Mouse (Mus musculus) liver, embryonic 11.5 days (tissue): ENCODE measurements around the gene Crocc2. TPM values are rescaled to one million over a fixed set of nuclear protein-coding genes. Genes with fewer than 3 reads are reported as not detected.
A peak's percentile ranks its signal among the peaks of the same experiment; 100 is the strongest.

Experiments
- ATAC-seq: fragments of 200-750 bp; cut with Nextera tagmentation; replicated peaks from 2 replicates; pipeline ENCODE4 v1.8.0; 2017; ENCODE audit warnings: moderate number of reproducible peaks, mild to moderate bottlenecking, moderate TSS enrichment, moderate library complexity; ENCODE audit not compliant: low FRiP score
- DNase-seq: peaks from one replicate; pipeline ENCODE4 v3.0.0-alpha.2; 2017; ENCODE audit warnings: low spot score
- H3K27ac ChIP-seq: fragments of 300-500 bp; sonication (generic); 2 replicates; pipeline ENCODE4 v1.5.1; 2014; ENCODE audit warnings: mild to moderate bottlenecking, low read depth, low read length, control low read depth
- H3K27me3 ChIP-seq: fragments of 300-500 bp; sonication (generic); replicated peaks from 2 replicates; pipeline ENCODE4 v1.6.1; 2014; ENCODE audit warnings: low read length, mixed read lengths; ENCODE audit not compliant: control insufficient read depth, insufficient read depth
- H3K36me3 ChIP-seq: fragments of 300-500 bp; sonication (generic); 2 replicates; pipeline ENCODE4 v1.6.1; 2014; ENCODE audit warnings: mild to moderate bottlenecking, low read length, moderate library complexity, mixed read lengths; ENCODE audit not compliant: control insufficient read depth, insufficient read depth
- H3K4me1 ChIP-seq: fragments of 300-500 bp; sonication (generic); replicated peaks from 2 replicates; pipeline ENCODE4 v1.6.1; 2014; ENCODE audit warnings: low read length, mixed read lengths; ENCODE audit not compliant: control insufficient read depth, insufficient read depth
- H3K4me2 ChIP-seq: fragments of 300-500 bp; sonication (generic); 2 replicates; pipeline ENCODE4 v1.6.1; 2014; ENCODE audit warnings: mild to moderate bottlenecking, control low read depth, moderate library complexity
- H3K4me3 ChIP-seq: fragments of 300-500 bp; sonication (generic); 2 replicates; pipeline ENCODE4 v1.5.1; 2014; ENCODE audit warnings: low read depth, low read length, control low read depth
- H3K9ac ChIP-seq: fragments of 300-500 bp; sonication (generic); 2 replicates; pipeline ENCODE4 v1.6.1; 2014; ENCODE audit warnings: low read depth, low read length, control low read depth
- H3K9me3 ChIP-seq: fragments of 300-500 bp; sonication (generic); 2 replicates; pipeline ENCODE4 v1.6.1; 2016; ENCODE audit warnings: low read length, inconsistent platforms, mixed read lengths; ENCODE audit not compliant: control insufficient read depth
- WGBS: fragments of 180-500 bp; shearing (Covaris S2); extraction: QIAGEN DNeasy Blood & Tissue Kit; methylation state at CpG from one replicate; pipeline ENCODE4 v1.1.7; 2014; 5-methylcytosine and 5-hydroxymethylcytosine counted together
- polyA plus RNA-seq: library from polyadenylated mRNA; unstranded; fragments of >200 nt; fragmentation: Nextera tagmentation; extraction: Ambion mirVana; gene quantifications from 2 replicates; pipeline ENCODE4 v1.2.1, GENCODE M21; 2014

Gene Crocc2
- polyA plus RNA-seq, 1 experiment from 2014 or later = 0.16 TPM

GRCm38 (mm10) chr1:93229221-93229620 is 60.7 kb downstream of the Crocc2 start:
- H3K36me3 ChIP-seq = no peaks in the 10 kb centered on the region
- 80% methylated on average over 6 of the region's 6 CpGs for WGBS

GRCm38 (mm10) chr1:93229626-93230025 is 61.1 kb downstream of the Crocc2 start:
- Histone ChIP-seq H3K4me1 (no peaks in the 10 kb centered on the region), H3K9ac (no peak overlapping the region), H3K4me2 (no peak overlapping the region), H3K27ac (no peak overlapping the region), H3K36me3 (no peaks in the 10 kb centered on the region), H3K4me3 (no peak overlapping the region), H3K9me3 (no peaks in the 10 kb centered on the region), H3K27me3 (peaks cover 2% of the 10 kb centered on the region)
- WGBS = 81% methylated on average over 4 of the region's 4 CpGs
- DNase-seq (no peak), ATAC-seq (no peak)

More at GRCm38 (mm10) chr1:93229221-93229620, 60.7 kb downstream of the Crocc2 start:
- DNase-seq (no peak), ATAC-seq (no peak)
- Histone ChIP-seq H3K4me3 (no peak overlapping the region), H3K4me2 (no peak overlapping the region), H3K9ac (no peak overlapping the region), H3K27ac (no peak overlapping the region), H3K9me3 (no peaks in the 10 kb centered on the region), H3K27me3 (no peaks in the 10 kb centered on the region; the same call in 1 of the 2 replicates), H3K4me1 (no peaks in the 10 kb centered on the region)

DNA sequence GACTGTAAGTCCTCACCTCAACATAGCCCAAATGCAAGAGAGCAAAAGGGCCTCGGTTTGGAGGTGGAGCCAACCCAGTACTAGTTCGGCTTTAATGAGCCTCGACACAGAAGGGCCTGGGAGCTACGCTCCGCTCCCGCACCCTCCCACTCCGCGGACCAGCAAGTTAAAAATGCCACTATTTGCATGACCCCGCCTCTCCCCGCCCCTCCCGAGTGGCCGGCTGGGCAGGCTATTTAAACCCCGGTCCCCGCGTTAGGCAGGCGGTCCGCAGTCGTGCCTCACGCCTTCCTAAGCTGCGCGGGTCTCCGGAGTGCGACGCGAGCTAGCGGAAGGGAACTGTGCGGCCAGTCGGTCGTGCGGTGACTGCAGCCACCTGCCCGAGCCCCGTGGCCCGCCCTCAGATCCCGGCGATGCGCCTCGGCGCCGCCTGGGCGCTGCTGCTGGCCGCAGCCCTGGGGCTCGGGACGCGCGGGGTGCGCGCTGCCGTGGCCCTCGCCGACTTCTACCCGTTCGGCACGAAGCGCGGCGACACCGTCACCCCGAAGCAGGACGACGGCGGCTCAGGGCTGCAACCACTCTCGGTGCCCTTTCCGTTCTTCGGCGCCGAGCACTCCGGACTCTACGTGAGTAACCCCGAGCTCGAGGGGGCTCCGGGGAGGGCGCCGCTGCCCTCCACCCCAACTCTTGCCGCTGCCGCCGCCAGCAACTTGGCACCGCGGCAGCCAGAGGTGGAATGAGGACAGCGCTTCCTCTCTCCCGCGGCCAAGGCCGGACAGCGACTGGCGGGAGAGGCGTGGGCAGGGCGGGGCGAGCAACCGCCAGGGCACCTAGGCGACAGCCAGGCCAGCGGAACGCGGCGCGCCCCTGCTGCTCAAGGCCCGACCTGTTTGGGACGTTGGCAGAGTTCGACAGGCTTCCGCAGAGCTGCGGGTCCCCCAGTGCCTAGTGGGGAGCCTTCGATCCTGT is 67.3 kb downstream of the Crocc2 start, which contains the start of gene Sned1:
Gene Sned1 (plus strand): TSS at position 266 of the 969 bp plus-strand sequence.
- H3K4me2 ChIP-seq = peak within 1 kb of the TSS; percentile 95
- 0 out of 2 replicates have a peak, but pooled peaks cover 3% of the 10 kb centered on the region for H3K4me1 ChIP-seq
- H3K9ac ChIP-seq = peak within 1 kb of the TSS; percentile 25
- no peaks in the 10 kb centered on the region for H3K9me3 ChIP-seq
- no peaks in the 10 kb centered on the region for H3K36me3 ChIP-seq
- under 1% methylated on average over 99 of the region's 100 CpGs for WGBS
- ATAC-seq (peak; percentile 73), DNase-seq (peak; percentile 76)
- H3K27me3 ChIP-seq = peaks cover 38% of the 10 kb centered on the region
- H3K4me3 ChIP-seq = peak within 1 kb of the TSS; percentile 57
- H3K27ac ChIP-seq = no peak within 1 kb of the TSS

DNA sequence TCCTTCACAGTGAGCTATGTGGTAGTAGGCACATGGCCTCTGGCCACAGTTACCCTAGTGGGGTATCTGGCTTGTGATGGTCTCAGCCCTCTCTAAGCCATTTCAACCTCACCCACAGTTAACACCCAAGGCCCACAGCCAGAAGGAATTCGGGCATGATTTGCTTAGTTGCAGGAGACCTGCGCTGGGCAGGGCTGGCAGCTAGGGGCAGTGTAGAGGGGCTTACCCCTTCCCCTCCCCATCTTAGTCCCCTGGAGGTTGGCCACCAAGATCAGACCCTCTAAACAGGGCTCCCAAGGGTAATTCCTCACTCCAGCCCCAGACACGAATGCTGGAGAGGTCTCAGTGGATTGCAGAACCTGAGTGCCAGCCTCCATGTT is 68.0 kb downstream of the Crocc2 start:
- peak overlapping the region; percentile 57 for H3K4me3 ChIP-seq
- no peaks in the 10 kb centered on the region for H3K36me3 ChIP-seq
- H3K9me3 ChIP-seq = no peaks in the 10 kb centered on the region
- no peak overlapping the region for H3K27ac ChIP-seq
- DNase-seq (no peak), ATAC-seq (no peak)
- no peak overlapping the region; the same call in 1 of the 2 replicates for H3K9ac ChIP-seq
- 11% methylated on average over 3 of the region's 3 CpGs for WGBS
- H3K27me3 ChIP-seq = peaks cover 38% of the 10 kb centered on the region
- 0 out of 2 replicates have a peak, but pooled peaks cover 3% of the 10 kb centered on the region for H3K4me1 ChIP-seq
- peak overlapping the region; percentile 95 for H3K4me2 ChIP-seq

DNA sequence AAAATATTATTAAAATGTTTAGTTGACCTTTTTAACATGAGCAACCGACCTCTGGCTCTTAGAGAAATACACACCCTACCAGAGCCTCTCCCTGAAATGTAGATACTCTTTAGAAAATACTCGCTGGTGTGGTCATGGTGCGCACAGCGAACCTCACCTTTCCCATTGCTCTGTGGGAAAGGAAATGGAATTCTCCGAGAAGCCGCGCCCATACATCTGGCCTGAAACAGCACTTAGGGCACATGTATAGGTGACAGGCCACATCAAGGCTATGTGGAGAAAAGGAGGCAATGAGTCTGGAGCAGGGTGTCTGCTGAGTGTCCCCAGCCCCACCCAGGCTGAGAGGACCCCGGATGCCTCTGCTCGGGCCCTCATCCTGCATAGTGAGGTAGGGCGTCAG is 69.2 kb downstream of the Crocc2 start:
- no peak overlapping the region for H3K9ac ChIP-seq
- H3K36me3 ChIP-seq = no peaks in the 10 kb centered on the region
- WGBS = 84% methylated on average over 10 of the region's 10 CpGs
- H3K4me3 ChIP-seq = no peak overlapping the region
- DNase-seq (no peak), ATAC-seq (no peak)
- H3K27ac ChIP-seq = no peak overlapping the region
- H3K4me2 ChIP-seq = no peak overlapping the region
- no peaks in the 10 kb centered on the region for H3K9me3 ChIP-seq
- peaks cover 38% of the 10 kb centered on the region for H3K27me3 ChIP-seq
- 0 out of 2 replicates have a peak, but pooled peaks cover 3% of the 10 kb centered on the region for H3K4me1 ChIP-seq

DNA sequence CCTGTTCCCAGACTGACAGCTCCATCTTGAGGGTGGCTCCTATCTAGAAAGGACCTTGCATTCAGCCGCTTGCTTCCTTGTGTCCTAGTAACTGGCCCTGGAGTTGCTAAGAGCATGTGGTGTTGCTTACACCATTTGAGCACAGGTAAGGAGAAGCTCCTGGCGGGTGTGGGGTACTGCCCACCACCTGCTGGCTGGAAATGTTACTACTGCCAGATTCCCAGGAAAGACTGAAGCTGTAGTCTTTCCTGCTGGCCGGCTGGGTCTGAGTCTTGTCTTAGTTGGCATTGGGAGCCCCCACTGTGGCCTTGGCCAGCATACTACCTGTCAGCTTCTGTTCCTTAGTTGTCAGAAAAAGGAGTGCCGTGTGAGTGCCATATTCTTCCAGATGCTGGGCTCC is 69.7 kb downstream of the Crocc2 start:
- Histone ChIP-seq H3K36me3 (no peaks in the 10 kb centered on the region), H3K9me3 (no peaks in the 10 kb centered on the region), H3K27me3 (peaks cover 38% of the 10 kb centered on the region), H3K4me1 (0 out of 2 replicates have a peak, but pooled peaks cover 3% of the 10 kb centered on the region), H3K4me3 (no peak overlapping the region), H3K9ac (no peak overlapping the region), H3K4me2 (no peak overlapping the region), H3K27ac (no peak overlapping the region)
- DNase-seq (no peak), ATAC-seq (no peak)
- 49% methylated on average over 4 of the region's 4 CpGs for WGBS

DNA sequence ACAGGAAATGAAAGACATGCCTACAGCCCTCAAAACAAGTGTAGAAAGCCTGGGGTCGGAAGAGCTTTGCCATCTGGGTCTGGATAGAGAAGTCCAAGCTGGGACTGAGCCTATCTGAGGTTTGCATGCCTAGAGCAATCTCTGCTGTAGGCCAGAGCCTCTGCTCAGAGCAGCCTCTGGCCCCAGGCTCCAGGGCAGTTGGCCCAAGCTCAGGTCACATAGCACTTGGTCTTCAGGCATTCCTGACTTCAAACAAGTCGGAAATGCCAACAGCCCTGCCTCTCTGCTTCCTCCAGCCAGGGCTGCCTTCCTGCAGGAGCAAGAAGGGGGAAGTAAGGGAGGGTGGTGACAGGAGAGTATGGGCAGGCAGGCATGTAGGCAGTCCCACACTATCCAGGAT is 77.4 kb downstream of the Crocc2 start:
- Histone ChIP-seq H3K9me3 (no peaks in the 10 kb centered on the region), H3K4me3 (no peak overlapping the region), H3K36me3 (no peaks in the 10 kb centered on the region), H3K4me2 (no peak overlapping the region), H3K27me3 (no peaks in the 10 kb centered on the region), H3K9ac (no peak overlapping the region), H3K4me1 (no peaks in the 10 kb centered on the region; the same call in 1 of the 2 replicates), H3K27ac (no peak overlapping the region)
- ATAC-seq (no peak), DNase-seq (no peak)
- 47% methylated on average over 2 of the region's 2 CpGs for WGBS

GRCm38 (mm10) chr1:93252586-93252985 is 84.1 kb downstream of the Crocc2 start:
- WGBS = 31% methylated on average over 2 of the region's 2 CpGs
- Histone ChIP-seq H3K27me3 (no peaks in the 10 kb centered on the region), H3K36me3 (no peaks in the 10 kb centered on the region), H3K9me3 (no peaks in the 10 kb centered on the region), H3K4me3 (no peak overlapping the region), H3K4me2 (no peak overlapping the region), H3K27ac (no peak overlapping the region), H3K4me1 (no peaks in the 10 kb centered on the region), H3K9ac (no peak overlapping the region)
- ATAC-seq (no peak), DNase-seq (no peak)
